Mouse (Mus musculus): ENCODE measurements around the gene Klhdc9.
"Not testable (repeated sequence)": the region's sequence is repeated elsewhere in the genome, so short reads cannot be mapped to it uniquely, and the experiment has no call there.

Klhdc9 gene

DNA sequence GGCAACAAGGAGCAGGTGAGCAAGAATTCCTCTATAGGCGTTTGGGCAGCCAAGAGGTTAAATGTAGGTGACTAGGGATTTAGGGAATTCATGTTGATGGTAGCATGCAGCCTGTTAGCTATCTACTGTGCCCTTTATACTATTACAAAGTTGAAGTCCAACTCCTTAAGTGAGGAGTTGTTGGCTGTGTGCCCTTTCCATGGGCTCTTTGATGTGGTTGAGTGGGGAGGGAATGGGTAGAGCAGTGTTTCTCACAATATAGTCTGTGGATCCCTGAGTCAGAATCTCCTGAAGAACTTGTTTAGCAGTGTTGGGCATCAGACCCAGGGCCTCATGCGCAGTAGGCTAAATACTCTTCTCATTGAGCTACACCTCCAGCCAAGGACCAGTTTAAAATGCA lies 3.8 kb downstream of the Klhdc9 start:
- DNase-seq (ENCODE audit: low spot score in 2 of 2), result no peak

DNA sequence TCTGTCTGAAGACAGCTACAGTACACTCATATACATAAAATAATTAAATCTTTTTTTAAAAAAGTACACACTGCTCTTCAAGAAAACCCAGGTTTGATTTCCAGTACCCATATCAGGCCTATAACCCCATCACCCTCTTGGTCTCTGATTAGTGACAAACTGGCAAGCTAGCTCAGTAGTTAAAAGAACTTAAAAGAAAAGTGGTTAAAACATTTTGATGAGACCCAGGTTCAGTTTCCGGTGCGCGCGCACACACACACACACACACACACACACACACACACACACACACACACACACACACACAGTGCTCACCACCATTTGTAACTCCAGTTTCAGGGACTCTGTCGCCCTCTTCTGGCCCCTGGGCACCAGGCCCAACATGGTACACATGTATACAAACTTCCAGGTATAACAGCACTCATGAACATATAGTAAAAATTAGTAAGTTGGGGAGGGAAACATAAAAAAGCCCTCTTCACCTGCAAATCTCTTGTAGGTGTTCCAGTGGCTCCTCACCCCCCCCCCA lies 4.7 kb downstream of the Klhdc9 start:
- DNase-seq (ENCODE audit: low spot score in 2 of 2), result no peak

DNA sequence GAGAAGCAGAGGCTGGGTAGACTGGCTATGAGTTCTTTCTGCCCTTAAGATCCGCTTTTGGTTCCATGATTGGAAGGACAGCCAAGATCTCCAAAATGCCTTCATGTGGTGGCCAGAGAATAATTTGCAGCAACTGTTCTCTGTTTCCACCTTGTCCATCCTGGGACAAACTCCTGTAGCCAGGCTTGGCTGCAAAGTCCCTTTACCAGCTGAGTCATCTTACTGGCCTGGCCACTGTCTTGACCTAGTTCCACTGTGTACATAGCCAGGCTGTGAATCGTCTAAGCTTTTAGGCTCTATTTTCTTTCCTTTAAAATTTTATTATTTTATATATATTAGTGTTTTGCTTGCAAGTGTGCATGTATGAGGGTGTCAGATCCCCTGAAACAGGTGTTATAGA lies 11.4 kb downstream of the Klhdc9 start:
- DNase-seq (ENCODE audit: low spot score in 2 of 2), result no peak

DNA sequence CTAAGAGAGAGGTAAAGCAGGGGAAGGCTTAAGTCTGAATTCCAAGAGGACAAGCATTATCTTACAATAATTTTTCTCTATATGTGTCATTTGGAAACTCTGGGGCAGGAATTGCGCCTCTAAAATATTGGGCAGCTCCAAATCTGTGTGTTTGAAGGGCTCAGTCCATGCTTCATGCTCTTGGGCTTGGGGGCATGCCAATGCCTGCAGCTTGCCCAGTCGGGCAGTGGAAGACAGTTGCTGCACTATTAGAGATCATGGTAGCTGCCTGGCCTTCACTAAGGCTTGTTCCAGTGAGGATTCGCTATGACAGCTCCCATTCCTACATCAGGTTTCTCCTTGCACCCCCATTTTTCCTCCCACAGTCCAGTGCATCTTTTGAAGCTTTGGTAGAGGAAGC lies 11.9 kb downstream of the Klhdc9 start:
- no peak for DNase-seq (ENCODE audit: low spot score in 2 of 2)

DNA sequence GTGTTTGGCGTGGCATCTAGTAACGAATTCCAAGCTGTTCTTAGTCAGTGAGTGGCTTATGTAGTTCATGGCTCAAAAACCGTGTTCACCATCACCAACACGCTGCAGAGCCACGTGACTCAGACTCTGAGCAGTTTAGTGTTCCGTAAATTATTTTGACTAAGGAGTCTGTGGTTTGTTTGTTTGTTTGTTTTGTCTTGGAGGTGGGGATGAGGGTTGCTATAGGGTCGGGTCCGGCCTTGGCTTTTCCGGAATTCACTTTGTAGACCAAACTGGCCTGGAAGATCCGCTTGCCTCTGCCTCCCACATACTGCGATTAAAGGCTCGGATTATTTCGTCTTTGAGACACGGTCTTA lies 14.5 kb downstream of the Klhdc9 start:
- DNase-seq (ENCODE audit: low spot score in 2 of 2), result peak in 1 of 2 experiments; percentile 27

DNA sequence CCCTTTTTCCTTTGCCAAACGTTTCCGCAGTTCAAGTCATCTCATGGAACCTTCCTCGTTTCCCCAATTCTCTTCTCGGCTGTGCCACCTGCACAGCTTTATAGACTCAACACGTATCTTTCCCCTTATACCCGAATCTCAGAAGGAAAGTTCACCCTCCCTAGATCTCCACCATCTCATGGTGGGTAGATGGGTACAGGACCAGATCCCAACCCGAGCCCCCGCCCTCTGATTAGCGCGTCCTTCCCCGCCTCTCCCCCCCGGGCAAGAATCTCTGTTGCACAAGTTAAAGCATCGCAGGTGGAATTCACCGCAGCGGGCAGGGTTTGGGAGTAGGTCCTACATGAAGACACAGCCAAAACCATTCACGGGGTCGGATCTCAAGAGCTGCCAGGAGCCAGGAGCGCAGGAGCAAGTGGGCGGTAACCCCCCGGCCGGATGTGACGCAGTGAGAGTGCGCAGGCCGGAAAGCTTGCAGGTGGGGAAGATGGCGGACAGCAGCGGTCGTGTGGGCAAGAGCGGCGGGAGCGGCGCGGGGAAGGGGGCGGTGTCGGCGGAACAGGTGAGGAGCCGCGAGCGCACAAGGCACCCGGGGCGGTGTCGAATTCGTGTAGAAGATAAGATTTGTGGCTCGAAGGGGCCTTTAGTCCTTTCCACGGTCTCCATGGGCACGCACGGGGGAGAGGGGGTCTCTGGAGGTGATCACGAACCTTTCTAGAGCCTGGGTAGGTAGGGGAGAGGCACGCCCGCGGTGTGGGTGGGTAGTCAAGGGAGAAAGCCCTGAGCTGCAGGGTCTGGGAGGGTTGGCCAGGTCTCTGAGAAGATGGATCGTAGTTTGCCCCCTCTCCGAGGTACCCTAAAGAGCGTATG lies 15.1 kb downstream of the Klhdc9 start, which contains the start of the genes Nit1 and Pfdn2:
TSS of gene Nit1 (minus strand) at position 422 of the 870 bp plus-strand sequence.
TSS of gene Pfdn2 (plus strand) at position 446 of the 870 bp plus-strand sequence.
- DNase-seq (ENCODE audit: low spot score in 2 of 2), result peak; percentile 90 to 92

DNA sequence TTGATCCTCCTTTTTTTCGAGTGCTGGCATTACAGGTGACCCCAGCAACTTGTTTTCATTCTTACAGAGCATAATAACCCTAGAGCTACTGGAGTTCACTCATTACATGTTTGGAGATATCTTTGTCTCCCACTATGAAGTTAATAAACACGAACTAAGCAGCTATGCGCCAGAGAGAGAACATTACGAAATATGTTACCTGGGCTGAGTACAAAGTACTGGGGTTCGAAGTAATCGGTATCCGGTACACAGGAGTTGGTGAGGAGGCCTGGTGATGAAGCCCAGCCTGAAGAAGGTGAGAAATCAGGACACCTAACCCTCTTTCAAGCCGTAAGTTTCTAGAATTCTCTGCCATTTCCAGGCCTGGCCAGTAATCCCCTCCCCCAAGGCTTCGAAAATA lies 15.9 kb downstream of the Klhdc9 start:
- no peak for DNase-seq (ENCODE audit: low spot score in 2 of 2)

DNA sequence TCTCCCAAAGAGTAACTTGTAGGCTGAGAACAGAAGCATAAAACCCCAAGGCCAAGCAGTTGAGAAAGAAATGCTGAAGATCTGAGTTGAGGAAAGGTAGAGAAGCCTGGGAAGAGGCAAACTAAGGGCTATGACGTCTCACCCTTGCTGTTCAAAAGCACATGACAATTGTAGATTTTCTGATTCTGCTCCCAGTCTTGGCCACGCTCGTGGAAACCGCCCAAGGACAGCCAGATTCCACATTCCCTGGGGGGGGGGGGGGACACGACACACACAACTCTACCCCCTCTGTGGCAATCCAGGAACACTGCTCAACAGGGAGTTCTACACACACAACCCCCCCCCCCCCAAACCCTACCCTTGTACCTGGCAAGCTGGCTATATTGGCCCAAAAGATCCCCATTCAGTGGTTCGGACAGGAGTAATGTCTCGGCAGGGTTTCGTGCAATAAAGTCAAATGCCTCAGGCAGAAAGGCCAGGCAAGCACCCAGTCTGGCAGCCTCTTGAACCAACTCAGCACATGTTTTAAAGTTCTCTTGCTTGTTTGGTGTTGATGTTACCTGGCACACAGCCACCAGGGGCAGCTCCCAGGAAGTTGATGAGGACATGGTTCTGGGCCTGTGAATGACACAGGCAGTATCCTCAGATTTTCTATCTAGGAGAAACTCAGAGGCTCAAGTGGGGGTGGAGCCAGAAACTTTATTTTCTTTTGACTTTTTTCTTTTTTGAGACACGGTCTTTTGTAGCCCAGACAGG lies 16.5 kb downstream of the Klhdc9 start:
- peak in 1 of 2 experiments; percentile 20 for DNase-seq (ENCODE audit: low spot score in 2 of 2)

DNA sequence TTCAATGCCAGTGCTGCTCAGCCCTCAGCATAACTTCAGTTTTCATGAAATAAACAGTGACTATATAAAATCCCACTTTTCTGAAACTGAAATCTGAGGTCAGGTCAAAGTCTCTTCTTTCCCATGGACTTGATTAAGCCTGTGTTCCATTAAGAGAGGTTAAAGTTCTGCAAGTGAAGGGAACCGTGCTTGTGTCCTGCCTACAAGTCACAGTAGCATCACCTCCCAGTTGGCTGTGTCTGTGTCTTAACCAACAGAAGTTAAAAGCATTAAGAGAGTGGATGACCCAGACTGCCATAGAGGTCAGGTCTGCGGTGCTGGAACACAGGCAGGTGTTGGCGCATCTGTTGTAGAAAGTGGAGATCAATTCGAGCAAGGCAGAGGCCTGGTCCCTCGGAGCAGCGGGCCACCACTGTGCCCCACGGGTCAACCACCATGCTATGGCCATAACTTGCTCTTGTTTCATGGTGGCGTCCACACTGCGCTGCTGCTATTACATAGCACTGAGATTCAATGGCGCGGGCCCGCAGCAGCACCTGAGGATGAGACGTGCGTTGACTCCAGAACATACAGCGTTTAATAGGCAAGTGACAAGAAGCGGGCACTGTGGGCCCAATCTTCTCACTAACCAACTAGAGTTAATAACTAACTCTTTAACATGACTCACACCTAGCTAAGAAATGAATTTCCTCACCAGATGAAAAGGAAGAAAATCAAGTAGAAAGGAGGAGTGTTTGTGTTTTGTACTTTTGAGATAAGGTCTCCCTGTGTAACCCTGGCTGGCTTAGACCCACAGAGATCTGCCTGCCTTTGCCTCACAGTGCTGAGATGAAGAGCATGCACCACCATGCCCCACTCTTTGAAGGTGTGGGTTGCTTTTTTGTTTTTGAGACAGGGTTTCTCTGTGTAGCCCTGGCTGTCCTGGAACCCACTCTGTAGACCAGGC lies 18.1 kb downstream of the Klhdc9 start:
- no peak for DNase-seq (ENCODE audit: low spot score in 2 of 2)

DNA sequence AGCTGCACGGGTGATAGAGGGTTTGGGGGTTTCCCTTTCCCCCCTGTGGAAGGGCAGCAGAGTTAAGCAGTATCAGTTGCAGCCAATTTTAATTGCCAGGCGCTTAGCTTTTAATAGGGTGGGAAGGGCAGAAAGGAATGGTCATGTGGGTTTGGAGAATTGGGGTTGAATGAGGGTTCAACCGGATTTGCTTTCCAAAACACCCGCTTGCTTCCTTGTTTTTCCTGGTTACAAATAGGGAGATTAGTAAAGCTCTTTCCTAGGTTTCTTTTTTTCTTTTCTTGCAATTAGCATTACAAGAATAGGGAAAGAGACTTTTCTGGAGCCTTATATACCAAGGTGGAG lies 30.4 kb downstream of the Klhdc9 start:
- no peak for DNase-seq (ENCODE audit: low spot score in 2 of 2)

DNA sequence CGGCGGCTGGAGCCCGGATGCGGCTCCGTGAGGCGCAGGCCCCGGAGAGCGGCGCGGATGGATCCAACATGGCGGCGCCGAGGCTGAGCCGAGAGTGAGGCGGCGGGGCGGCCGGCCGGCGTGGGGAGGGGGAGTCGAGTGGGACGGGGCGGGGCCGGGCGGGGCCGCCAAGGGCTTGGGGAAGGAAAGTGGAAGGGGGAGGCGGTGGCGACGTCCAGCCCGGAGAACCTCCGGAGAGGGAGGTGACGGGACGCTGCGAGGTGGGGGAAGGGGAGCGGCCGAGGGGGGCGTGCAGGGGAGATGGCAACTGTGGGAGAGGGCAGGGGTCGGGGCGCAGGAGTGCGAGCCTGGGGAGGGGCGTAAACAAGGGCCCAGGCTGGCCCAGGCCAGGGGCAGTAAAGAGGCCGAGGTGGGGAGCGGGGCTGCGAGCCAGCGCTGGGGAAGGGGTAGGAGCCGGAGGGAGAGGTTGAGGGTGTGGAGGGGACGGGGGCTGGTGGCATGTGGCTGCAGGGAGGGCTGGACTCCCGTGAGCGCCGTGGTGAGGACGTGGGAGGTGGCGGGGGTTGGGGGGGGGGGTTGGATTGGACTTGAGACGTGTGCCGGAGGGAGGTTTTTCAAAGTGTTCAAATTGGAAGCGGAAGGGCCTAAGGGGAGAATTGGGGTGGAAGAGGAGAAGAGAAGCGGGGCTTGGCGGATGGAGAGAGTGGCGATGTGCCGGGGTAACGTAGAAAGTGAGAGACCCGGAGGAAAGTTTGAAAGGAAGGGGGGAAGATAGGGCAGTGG lies 31.0 kb downstream of the Klhdc9 start:
- peak in 1 of 2 experiments; percentile 38 for DNase-seq (ENCODE audit: low spot score in 2 of 2)

DNA sequence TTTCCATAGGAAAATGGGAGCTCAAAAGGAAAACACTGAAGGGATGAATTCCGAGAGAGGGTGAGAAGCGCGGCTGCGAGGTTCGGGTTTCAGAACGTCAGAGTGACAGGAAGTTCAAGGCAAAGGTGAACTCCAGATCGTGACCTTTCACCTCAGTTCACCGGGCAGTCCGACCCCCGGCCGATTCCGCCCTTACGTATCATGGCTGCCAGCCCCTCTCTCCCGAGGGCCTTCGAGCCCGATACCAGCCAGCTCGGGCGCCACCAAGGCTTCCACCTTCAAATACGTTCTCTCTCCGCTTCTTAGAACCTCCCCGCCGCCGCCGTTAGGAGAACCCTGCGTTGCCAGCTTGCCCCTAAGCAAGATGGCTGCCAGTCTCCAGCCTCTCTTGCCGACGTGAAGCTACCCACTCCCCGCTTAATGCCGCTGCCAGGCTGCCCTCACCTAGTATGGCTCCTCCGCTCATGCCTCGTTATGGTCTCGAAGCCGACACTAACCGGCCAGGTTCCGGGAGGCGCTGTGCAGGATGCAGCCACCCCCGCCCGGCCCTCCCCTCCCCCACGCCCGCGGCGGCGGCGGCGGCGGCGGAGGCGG lies 31.7 kb downstream of the Klhdc9 start, which contains the start of gene Dedd:
TSS of gene Dedd (plus strand) at position 307 of the 594 bp plus-strand sequence.
- peak; percentile 91 to 94 for DNase-seq (ENCODE audit: low spot score in 2 of 2)

DNA sequence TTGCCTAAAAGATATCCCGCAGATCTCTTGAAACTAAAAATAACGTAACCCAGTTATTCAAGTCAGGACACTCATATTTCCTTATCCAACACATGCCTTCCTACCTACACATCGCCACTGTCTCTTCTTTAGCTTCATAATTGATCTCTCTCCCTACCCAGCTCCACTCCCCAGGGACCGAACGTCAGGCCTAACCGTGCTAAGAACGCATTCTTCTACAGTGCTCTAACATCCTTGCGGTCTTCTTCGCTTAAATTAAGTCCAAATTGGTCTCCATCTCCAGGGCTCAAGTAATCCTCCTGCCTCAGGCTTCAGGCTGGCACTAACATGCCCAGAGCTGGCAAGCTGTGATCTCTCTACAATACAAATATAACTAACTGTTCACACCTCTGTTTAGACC lies 32.4 kb downstream of the Klhdc9 start:
- no peak for DNase-seq (ENCODE audit: low spot score in 2 of 2)

DNA sequence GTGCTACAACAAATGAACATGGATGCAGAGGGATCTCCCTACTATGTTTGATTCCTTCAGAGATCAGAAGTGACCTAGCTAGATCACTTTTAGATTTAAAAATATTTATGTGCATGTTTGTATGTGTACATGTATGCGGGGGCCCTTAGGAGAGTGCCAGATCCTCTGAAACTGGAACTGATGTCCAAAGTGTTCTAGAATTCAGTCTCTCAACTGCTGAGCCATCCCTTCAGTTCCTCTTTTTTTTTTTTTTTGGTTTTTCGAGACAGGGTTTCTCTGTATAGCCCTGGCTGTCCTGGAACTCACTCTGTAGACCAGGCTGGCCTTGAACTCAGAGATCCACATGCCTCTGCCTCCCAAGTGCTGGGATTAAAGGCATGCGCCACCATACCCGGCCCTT lies 34.0 kb downstream of the Klhdc9 start:
- DNase-seq (ENCODE audit: low spot score in 2 of 2), result not testable (repeated sequence)

DNA sequence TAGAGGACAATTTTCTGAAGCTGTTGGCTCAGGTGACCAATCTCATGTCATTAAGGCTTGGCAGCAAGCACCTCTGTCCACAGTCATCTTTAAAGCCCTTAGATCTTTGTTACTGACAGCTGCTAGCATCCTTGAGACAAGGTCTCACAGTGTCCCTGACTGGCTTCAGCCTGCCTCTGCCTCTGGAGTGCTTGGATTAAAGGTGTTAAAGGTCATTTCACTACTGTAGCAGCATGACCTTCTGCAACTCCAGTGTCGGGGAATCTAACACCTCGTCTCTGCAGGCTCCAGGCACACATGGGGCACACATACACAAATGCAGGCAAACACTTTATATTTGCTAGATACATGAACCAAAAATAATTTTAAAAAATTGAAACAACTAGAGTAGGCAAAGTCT lies 35.0 kb downstream of the Klhdc9 start:
- DNase-seq (ENCODE audit: low spot score in 2 of 2), result no peak

DNA sequence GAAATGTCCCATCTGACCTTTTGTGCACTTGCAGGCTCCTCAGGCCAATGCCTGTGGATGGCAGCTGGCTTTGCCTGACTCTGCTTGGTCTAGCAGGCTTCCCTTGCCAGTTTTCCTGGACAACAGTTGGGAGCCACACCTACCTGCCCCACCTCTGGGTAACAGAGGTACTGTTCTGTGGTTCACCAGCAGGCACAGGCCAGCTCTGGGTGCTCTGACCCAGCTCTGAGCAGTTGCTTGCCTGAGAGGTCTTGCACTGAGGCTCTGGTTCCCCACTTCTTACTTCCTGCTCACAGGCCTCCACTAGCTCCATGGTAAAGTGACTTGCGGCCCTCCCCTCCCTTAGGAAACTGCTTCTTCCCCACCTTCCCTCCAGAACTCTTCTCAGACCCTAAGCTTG lies 38.6 kb downstream of the Klhdc9 start:
- no peak for DNase-seq (ENCODE audit: low spot score in 2 of 2)

DNA sequence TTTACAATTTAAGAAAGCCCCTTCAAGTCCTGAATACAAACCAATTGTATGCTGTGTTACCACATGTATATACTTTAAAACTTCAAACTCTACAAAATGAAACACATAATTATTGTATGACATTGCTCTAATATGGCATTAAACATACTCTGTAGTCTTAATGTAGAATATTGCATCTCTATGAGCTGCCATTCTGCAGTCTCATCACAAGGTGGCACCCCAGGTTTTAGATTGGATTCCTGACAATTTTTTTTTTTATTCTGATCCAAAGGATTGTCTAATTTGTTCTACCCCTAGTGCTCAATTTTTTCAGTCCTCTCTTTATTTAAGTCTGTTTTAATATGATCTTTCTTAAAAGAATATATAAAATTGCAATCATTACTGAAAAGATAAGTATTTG lies 39.2 kb downstream of the Klhdc9 start:
- DNase-seq (ENCODE audit: low spot score in 2 of 2), result no peak

DNA sequence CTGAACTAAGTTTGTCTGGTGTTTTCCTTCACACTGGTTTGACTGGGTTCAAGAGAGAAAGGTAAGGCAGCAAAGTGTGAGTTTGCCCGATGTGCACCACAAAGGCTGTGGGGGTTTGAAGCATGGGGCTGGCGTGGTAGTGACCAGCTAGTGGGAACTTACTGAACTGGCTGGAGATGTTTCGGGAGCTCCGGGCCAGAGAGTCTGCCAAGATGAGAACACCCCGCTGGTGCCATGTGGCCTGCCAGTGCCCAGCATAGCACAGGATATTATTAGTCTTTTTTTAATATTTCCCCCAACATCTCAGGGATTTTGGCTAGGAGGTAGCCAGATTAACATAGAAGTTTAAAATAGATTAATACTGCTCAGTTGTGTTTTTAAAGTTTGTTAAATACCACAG lies 40.4 kb downstream of the Klhdc9 start:
- DNase-seq (ENCODE audit: low spot score in 2 of 2), result no peak

DNA sequence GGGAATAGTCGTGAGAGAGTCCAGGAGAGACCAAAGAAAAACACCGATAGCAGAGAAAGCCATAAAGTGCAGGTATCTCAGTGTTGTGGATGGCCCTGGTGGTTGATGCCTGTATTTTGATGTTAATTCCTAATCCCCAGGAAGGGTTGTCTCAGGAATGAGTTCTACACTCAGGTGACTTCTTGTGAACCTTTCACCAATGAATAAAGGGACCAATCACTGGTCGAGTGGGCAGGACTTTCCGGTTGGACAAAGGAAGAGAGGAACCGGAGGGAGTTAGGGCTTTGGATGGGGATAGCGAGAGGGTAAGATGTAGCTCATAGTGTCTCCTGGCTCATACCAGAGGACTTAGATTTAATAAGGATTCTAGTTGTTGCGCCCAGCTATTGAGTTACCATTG lies 40.9 kb downstream of the Klhdc9 start:
- no peak for DNase-seq (ENCODE audit: low spot score in 2 of 2)

DNA sequence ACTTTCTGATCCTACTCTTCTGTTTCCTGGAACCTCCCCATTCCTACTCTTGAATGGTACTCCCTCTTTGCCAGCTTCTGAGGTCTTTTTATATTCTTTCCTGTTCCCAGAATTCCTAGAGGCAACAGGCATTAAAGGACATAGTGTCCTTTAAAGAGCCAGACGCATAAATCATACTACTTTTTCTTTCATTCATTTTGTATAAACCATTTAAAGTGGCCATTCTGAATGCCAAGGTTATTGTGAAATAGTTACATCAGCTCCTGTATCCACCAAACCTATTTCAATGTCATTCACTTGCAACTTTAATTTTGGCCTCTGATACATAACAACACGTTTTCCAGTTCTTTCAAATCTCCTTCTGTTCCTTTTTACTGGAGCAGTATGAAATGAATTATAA lies 51.3 kb downstream of the Klhdc9 start:
- no peak for DNase-seq (ENCODE audit: low spot score in 2 of 2)

Measured in right cerebral cortex, adult 2 months (tissue).